Mouse (Mus musculus): Measurements from ENCODE around the gene B130006D01Rik.

- TF ChIP-seq POLR2A (IDR thresholded peaks at IDR 0.05; ENCODE audit: borderline replicate concordance, insufficient read depth, low read length): no peak
- no peak for TF ChIP-seq CTCF (IDR thresholded peaks at IDR 0.05; ENCODE audit: borderline replicate concordance, insufficient read depth, low read depth, low read length)
These were observed 41.9 kb downstream of the B130006D01Rik start for GRCm38 (mm10) chr11:95765334-95765733.
